Mouse (Mus musculus) testis, adult 2 months (tissue): ENCODE measurements around the gene Ntn1. TPM values are rescaled to one million over a fixed set of nuclear protein-coding genes. Genes with fewer than 3 reads are reported as not detected.

Experiments
- H3K27ac ChIP-seq: fragments of 200-500 bp; 2 replicates; pipeline ENCODE4 v1.5.1; 2012; ENCODE audit warnings: low read depth, low read length; ENCODE audit not compliant: control insufficient read depth, insufficient read depth
- H3K27me3 ChIP-seq: fragments of 200-500 bp; 2 replicates; pipeline ENCODE4 v1.6.1; 2012; ENCODE audit warnings: mild to moderate bottlenecking, low read length, moderate library complexity; ENCODE audit not compliant: control insufficient read depth, insufficient read depth
- H3K36me3 ChIP-seq: fragments of 200-500 bp; 2 replicates; pipeline ENCODE4 v1.6.1; 2012; ENCODE audit warnings: mild to moderate bottlenecking, low read length; ENCODE audit not compliant: control insufficient read depth, insufficient read depth
- H3K4me1 ChIP-seq: fragments of 200-500 bp; 2 replicates; pipeline ENCODE4 v1.6.1; 2012; ENCODE audit warnings: low read length; ENCODE audit not compliant: control insufficient read depth, insufficient read depth
- H3K4me3 ChIP-seq: fragments of 200-500 bp; 2 replicates; pipeline ENCODE4 v1.5.1; 2012; ENCODE audit warnings: low read depth, mild to moderate bottlenecking, low read length, moderate library complexity, mixed read lengths; ENCODE audit not compliant: control insufficient read depth
- CTCF ChIP-seq: fragments of 200-500 bp; IDR thresholded peaks from 2 replicates; pipeline ENCODE4 v1.5.1; 2012; ENCODE audit warnings: low read depth, mild to moderate bottlenecking, inconsistent platforms, low read length, moderate library complexity; ENCODE audit not compliant: control insufficient read depth, insufficient read depth, insufficient replicate concordance
- POLR2A ChIP-seq: fragments of 200-500 bp; IDR thresholded peaks from 2 replicates; pipeline ENCODE4 v1.6.1; 2012; ENCODE audit warnings: low read depth, mild to moderate bottlenecking, inconsistent platforms, low read length, moderate library complexity; ENCODE audit not compliant: control insufficient read depth
- polyA plus RNA-seq: library from polyadenylated mRNA; depleted of rRNA; stranded (reverse); fragments of >200 nt; gene quantifications from 2 replicates; pipeline ENCODE4 v1.2.3, GENCODE M21; 2012

The Ntn1 gene
- polyA plus RNA-seq, 1 experiment, result 1.6 TPM

DNA sequence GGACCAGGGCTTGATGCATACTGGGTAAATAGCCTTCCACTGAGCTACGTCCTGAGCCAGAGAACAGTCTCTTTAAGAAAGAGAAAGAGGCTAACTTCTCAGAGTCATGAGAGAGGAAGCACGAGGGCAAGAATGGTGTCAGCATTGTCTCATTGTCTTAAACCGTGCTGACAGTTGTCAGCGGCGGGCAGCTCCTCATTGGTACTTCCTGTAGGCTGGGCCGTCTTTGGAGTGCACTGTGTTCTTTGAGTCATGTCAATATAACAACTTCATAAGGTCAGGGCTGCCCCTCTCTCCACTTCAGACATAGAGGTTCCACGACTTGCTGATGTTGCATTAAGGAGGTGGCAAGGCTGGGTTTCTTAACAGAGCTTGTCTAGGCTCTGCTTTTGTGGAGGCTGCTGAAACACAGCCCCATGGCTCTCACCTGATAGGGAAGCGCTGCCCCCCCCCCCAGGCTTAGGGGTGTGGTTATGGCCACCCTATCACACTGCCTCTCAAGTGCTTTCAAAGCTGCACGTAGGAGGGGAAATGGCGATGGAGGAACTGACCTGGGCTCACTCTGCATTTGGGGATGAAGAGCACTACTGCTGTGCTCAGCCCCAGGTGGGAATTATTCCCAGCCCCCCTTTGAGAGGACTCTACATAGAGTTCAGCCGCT lies 6.8 kb upstream of the Ntn1 start:
- no peak for TF ChIP-seq POLR2A
- TF ChIP-seq CTCF, result no peak
- no peaks in the 10 kb centered on the region for H3K27me3 ChIP-seq
- H3K4me1 ChIP-seq, result no peaks in the 10 kb centered on the region
- no peaks in the 10 kb centered on the region for H3K36me3 ChIP-seq
- no peak overlapping the region for H3K4me3 ChIP-seq
- no peak overlapping the region for H3K27ac ChIP-seq

- no peaks in the 10 kb centered on the region for H3K36me3 ChIP-seq
- no peak overlapping the region for H3K27ac ChIP-seq
- H3K4me3 ChIP-seq, result no peak overlapping the region
- no peaks in the 10 kb centered on the region; the same call in 1 of the 2 replicates for H3K4me1 ChIP-seq
- no peaks in the 10 kb centered on the region for H3K27me3 ChIP-seq
- TF ChIP-seq POLR2A, result no peak
These were observed 5.0 kb upstream of the Ntn1 start for GRCm38 (mm10) chr11:68405576-68405975.

GRCm38 (mm10) chr11:68404185-68404584 lies 3.6 kb upstream of the Ntn1 start:
- Histone ChIP-seq H3K4me3 (no peak overlapping the region), H3K27me3 (no peaks in the 10 kb centered on the region; the same call in none of the 2 replicates), H3K4me1 (peaks cover 2% of the 10 kb centered on the region), H3K27ac (no peak overlapping the region), H3K36me3 (no peaks in the 10 kb centered on the region)
- TF ChIP-seq POLR2A, result no peak
- TF ChIP-seq CTCF, result peak; percentile 25; the same call in 1 of the 2 replicates

GRCm38 (mm10) chr11:68401428-68401827 lies 805 bp upstream of the Ntn1 start:
- no peak overlapping the region for H3K4me3 ChIP-seq
- no peaks in the 10 kb centered on the region; the same call in none of the 2 replicates for H3K27me3 ChIP-seq
- H3K4me1 ChIP-seq, result peaks cover 2% of the 10 kb centered on the region
- no peaks in the 10 kb centered on the region for H3K36me3 ChIP-seq
- H3K27ac ChIP-seq, result no peak overlapping the region
- no peak for TF ChIP-seq POLR2A
- TF ChIP-seq CTCF, result no peak

DNA sequence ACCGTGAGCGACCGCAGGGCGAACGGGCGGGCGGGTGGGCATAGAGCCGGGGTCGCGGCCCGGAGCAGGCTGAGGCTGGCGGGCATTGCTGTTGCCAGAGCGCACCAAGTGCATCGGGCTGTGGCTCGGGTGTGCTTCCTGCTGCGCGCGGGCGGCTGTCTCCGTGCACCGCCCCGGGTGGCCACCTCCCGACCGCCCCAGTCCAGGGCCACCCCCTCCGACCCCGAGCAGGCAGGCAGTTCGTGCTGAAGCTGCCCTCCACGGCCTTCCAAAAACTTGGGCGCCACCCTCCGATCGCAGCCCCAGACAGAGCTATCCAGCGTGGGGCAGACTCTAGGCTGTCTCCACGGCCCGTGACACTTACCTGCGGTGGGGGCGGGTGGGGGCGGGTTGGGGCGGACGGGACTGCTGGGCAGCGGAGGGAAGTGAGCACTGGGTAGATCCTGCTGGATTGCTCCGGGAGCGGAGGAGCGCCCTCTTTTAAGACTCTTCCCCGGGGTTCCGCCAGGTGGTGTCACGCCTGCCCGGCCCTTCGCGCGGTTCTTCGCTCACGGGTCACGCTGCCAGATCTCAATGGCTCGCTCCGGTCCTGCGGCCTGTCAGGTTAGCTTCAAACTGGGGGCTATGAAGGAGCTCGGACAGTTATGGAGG lies 477 bp downstream of the Ntn1 start:
- no peaks in the 10 kb centered on the region; the same call in none of the 2 replicates for H3K27me3 ChIP-seq

GRCm38 (mm10) chr11:68399548-68400020 lies 1.0 kb downstream of the Ntn1 start:
- Histone ChIP-seq H3K4me1 (peaks cover 2% of the 10 kb centered on the region), H3K4me3 (peak overlapping the region; percentile 9; the same call in 1 of the 2 replicates), H3K27me3 (no peaks in the 10 kb centered on the region; the same call in none of the 2 replicates), H3K27ac (no peak overlapping the region), H3K36me3 (no peaks in the 10 kb centered on the region)
- TF ChIP-seq POLR2A (no peak), CTCF (no peak)

More for the DNA sequence above, 477 bp downstream of the Ntn1 start:
- Histone ChIP-seq H3K36me3 (no peaks in the 10 kb centered on the region), H3K4me1 (peaks cover 2% of the 10 kb centered on the region), H3K4me3 (peak overlapping the region; percentile 42), H3K27ac (no peak overlapping the region)
- TF ChIP-seq POLR2A (no peak), CTCF (no peak)

- Histone ChIP-seq H3K4me1 (peaks cover 2% of the 10 kb centered on the region), H3K4me3 (no peak overlapping the region; the same call in 1 of the 2 replicates), H3K36me3 (no peaks in the 10 kb centered on the region), H3K27me3 (no peaks in the 10 kb centered on the region; the same call in none of the 2 replicates), H3K27ac (no peak overlapping the region)
- TF ChIP-seq POLR2A (no peak), CTCF (no peak)
These were observed 1.6 kb downstream of the Ntn1 start for GRCm38 (mm10) chr11:68398891-68399547.
